Mouse (Mus musculus): ENCODE measurements around the gene Sorbs1. TPM values are rescaled to one million over a fixed set of nuclear protein-coding genes. Genes with fewer than 3 reads are reported as not detected.

The Sorbs1 gene
- total RNA-seq, 2 experiments from 2014 or later: 0.15 to 7.9 TPM

Other genes with a start within 250 kb of the Sorbs1 start
- 22.7 and 52.6 TPM in 2 replicates for gene Pdlim1, start 241.9 kb downstream of the Sorbs1 start, total RNA-seq (2014; fragmentation: Nextera tagmentation)
- 18.3 and 41.9 TPM in 2 replicates for gene Pdlim1, start 241.9 kb downstream of the Sorbs1 start, total RNA-seq (2017)
- 34.7 and 35.8 TPM in 2 replicates for gene Aldh18a1, start 74.7 kb upstream of the Sorbs1 start, total RNA-seq (2014; fragmentation: Nextera tagmentation)
- gene Aldh18a1, start 74.7 kb upstream of the Sorbs1 start, total RNA-seq (2017): 34.4 and 36.8 TPM in 2 replicates
- 6.6 and 9.2 TPM in 2 replicates for gene Tctn3, start 98.5 kb upstream of the Sorbs1 start, total RNA-seq (2014; fragmentation: Nextera tagmentation)
- gene Tctn3, start 98.5 kb upstream of the Sorbs1 start, total RNA-seq (2017): 3.5 and 4.0 TPM in 2 replicates
- gene Entpd1, start 98.6 kb upstream of the Sorbs1 start, total RNA-seq (2014; fragmentation: Nextera tagmentation): 4.0 and 12.1 TPM in 2 replicates
- 12.8 and 15.0 TPM in 2 replicates for gene Entpd1, start 98.6 kb upstream of the Sorbs1 start, total RNA-seq (2017)
- not detected in 2 replicates for gene Cc2d2b, start 235.0 kb upstream of the Sorbs1 start, total RNA-seq (2014; fragmentation: Nextera tagmentation)
- gene Cc2d2b, start 235.0 kb upstream of the Sorbs1 start, total RNA-seq (2017): 0.09 and 0.15 TPM in 2 replicates

Data from granulocyte monocyte progenitor cell, adult 5-6 weeks (primary cell).